Mouse (Mus musculus) embryonic fibroblast, embryonic 13.5 days (primary cell): Measurements from ENCODE around the gene Acap1.

Experiments used
- CTCF ChIP-seq: IDR thresholded peaks from 2 replicates; pipeline ENCODE4 v1.5.1; 2011; ENCODE audit warnings: mild to moderate bottlenecking, control low read depth, low read length, moderate library complexity, borderline replicate concordance; ENCODE audit not compliant: insufficient read depth
- POLR2A ChIP-seq: IDR thresholded peaks from 2 replicates; pipeline ENCODE4 v1.6.1; 2011; ENCODE audit warnings: low read depth, mild to moderate bottlenecking, control low read depth, low read length, moderate library complexity

- TF ChIP-seq CTCF (no peak), POLR2A (no peak)
Measured at GRCm38 (mm10) chr11:69854680-69855079, 40.7 kb downstream of the Acap1 start.
